Mouse (Mus musculus) large intestine, adult 2 months (tissue): ENCODE measurements around the gene Tardbp. TPM values are rescaled to one million over a fixed set of nuclear protein-coding genes. Genes with fewer than 3 reads are reported as not detected.

Source experiments
- DNase-seq: peaks from one replicate; pipeline ENCODE4 v3.0.0-alpha.2; 2012; ENCODE audit warnings: low read depth, low spot score
- WGBS: fragments of 180-500 bp; shearing (Covaris S2); methylation state at CpG from one replicate; pipeline ENCODE4 v1.1.7; 2018; 5-methylcytosine and 5-hydroxymethylcytosine counted together
- polyA plus RNA-seq: library from polyadenylated mRNA; depleted of rRNA; stranded (reverse); fragments of >200 nt; gene quantifications from 2 replicates; pipeline ENCODE4 v1.2.3, GENCODE M21; 2012

Tardbp gene
- polyA plus RNA-seq, 1 experiment = 76.3 TPM

DNA sequence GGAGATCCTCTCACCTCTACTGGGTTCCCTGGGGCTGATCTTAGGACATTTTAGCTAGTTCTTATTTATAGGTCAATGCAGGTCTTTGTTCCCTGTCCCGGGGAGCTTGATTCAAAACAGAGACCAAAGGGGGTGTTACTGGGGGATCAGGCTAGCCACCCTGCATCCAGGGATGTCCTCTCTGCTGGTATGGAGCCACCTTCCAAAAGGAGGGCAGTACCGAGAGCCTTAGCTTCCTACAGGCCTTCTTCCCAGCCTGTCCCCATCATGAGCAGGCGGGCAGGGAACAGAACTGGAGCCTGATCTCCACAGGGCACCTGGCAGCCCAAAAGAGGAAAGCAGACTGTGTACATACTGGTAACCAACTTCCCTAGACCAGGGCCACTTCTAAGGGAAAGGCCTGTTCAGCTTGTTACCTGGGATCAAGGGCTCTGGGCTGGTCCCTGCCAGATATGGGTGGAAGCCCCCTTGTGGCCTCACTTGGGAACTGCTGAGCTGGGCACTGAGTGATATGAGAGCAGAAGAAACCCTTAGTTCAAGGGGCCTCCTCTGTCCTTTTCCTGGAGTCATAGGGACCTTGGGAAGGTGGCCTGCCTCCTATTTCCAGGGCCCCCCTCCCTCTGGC lies 22.2 kb downstream of the Tardbp start:
- WGBS = 96% methylated on average over 3 of the region's 3 CpGs
- no peak for DNase-seq

DNA sequence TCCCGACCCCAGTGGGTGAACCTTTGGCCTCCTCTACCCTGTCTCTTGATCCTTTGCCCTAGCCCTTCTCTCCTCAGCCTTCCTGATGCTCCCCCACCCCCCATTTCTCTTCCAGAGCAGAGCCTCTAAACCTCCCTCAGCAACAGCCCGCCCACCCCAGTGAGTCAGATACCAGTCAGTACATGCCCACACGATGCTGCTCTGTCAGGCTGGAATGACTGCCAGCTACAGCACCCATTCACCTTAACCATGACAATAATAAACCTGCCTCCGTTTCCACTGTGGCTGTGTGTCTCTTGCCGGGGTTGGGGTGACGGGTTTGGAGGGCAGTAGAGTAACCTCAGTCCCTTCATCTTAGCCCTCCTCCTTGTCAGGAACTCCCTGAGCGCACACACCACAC lies 22.7 kb downstream of the Tardbp start:
- 77% methylated on average over 7 of the region's 7 CpGs for WGBS

GRCm38 (mm10) chr4:148603376-148604139 lies 23.3 kb downstream of the Tardbp start:
- 72% methylated on average over 10 of the region's 10 CpGs for WGBS
- DNase-seq = no peak

More for the DNA sequence above, 22.7 kb downstream of the Tardbp start:
- DNase-seq = no peak

GRCm38 (mm10) chr4:148602357-148603120 lies 24.3 kb downstream of the Tardbp start, which contains the start of gene Masp2:
TSS of gene Masp2 (plus strand) at chr4:148602554.
- DNase-seq = no peak
- WGBS = 82% methylated on average over 14 of the region's 14 CpGs

- 75% methylated on average over 4 of the region's 4 CpGs for WGBS
- no peak for DNase-seq
These were observed 24.9 kb downstream of the Tardbp start for GRCm38 (mm10) chr4:148601871-148602270.

- DNase-seq = no peak
- 75% methylated on average over 4 of the region's 4 CpGs for WGBS
These were observed 26.5 kb downstream of the Tardbp start for GRCm38 (mm10) chr4:148600316-148600715.

DNA sequence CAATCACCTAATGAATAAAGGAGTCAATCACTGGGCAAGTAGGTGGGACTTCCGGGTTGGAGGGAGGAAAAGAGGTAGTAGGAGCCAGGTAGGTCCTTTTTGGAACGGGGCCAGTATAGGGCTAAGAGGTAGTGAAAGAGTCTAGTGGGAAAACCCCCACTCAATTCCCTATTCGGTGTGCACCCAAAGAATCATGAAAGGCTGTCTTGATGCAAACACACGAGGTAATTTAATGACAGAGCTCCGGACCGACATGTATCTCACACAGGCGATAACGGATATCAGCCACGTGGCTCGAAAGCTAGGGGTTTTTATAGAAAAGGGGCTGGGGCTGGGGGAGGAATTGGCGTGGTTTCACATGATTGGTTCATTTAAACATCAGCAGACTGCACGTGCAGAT lies 28.0 kb downstream of the Tardbp start:
- 93% methylated on average over 12 of the region's 12 CpGs for WGBS
- DNase-seq = no peak

GRCm38 (mm10) chr4:148596731-148597130 lies 30.1 kb downstream of the Tardbp start:
- WGBS = 98% methylated on average over 3 of the region's 3 CpGs
- no peak for DNase-seq

GRCm38 (mm10) chr4:148595916-148596315 lies 30.9 kb downstream of the Tardbp start:
- WGBS = 78% methylated on average over 6 of the region's 6 CpGs
- no peak for DNase-seq

- WGBS = 93% methylated on average over 11 of the region's 11 CpGs
- no peak for DNase-seq
These were observed 32.8 kb downstream of the Tardbp start for GRCm38 (mm10) chr4:148593996-148594395.

- DNase-seq = no peak
- WGBS = under 1% methylated on average over 53 of the region's 53 CpGs
These were observed 35.0 kb downstream of the Tardbp start for GRCm38 (mm10) chr4:148591637-148592380.

- peak; percentile 82 for DNase-seq
- under 1% methylated on average over 49 of the region's 50 CpGs for WGBS
These were observed 35.6 kb downstream of the Tardbp start, which contains the start of gene Srm for GRCm38 (mm10) chr4:148591171-148591630. TSS of gene Srm (plus strand) at chr4:148591503.

GRCm38 (mm10) chr4:148590421-148591170 lies 36.2 kb downstream of the Tardbp start:
- peak; percentile 11 for DNase-seq
- 2% methylated on average over 18 of the region's 18 CpGs for WGBS

- 30% methylated on average over 8 of the region's 8 CpGs for WGBS
- peak; percentile 53 for DNase-seq
These were observed 37.3 kb downstream of the Tardbp start for GRCm38 (mm10) chr4:148589565-148589964.

DNA sequence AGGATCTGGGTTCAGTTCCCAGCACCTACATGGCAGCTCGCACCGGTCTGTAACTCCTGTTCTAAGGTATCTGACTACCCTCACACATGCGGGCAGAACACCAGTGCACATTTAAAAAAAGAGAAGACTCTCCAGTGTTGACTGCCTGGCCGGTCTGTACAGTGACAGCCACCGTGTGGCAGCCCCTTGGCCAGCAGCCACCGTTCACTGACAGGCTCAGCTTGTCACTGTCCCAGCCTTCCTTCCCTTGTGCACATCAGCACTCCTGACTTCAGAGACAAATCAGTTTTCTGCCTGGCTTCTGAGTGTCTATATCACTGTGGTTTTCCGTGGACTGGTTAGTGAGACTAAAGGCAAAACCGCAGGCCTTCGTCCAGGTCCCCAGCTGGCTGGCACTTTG lies 38.0 kb downstream of the Tardbp start:
- WGBS = 74% methylated on average over 9 of the region's 9 CpGs
- no peak for DNase-seq

- DNase-seq = no peak
- 57% methylated on average over 9 of the region's 9 CpGs for WGBS
These were observed 40.2 kb downstream of the Tardbp start for GRCm38 (mm10) chr4:148586648-148587047.

DNA sequence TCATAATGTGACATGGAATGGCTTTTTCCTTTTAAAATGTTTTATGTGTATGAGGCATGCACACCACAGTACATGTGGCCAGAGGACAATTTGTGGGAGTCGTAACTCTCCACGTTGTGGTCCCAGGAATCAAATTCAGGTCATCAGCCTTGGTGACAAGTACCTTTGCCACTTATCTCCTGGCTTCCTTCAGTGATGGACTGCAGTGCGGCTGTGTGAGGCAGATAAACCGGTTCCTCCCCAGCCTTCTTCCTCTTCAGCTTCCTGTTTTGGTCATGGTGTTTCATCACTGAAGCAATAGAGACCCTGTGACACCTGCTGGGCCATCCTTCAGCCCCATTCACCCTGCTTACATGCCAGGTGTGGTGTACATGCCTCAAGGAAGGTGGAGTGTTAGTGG lies 43.6 kb downstream of the Tardbp start:
- 54% methylated on average over 4 of the region's 4 CpGs for WGBS
- no peak for DNase-seq

- WGBS = 87% methylated on average over 5 of the region's 5 CpGs
These were observed 45.4 kb downstream of the Tardbp start for GRCm38 (mm10) chr4:148581422-148581821.

GRCm38 (mm10) chr4:148580765-148581164 lies 46.1 kb downstream of the Tardbp start:
- DNase-seq = no peak
- WGBS = 80% methylated on average over 9 of the region's 9 CpGs

More at GRCm38 (mm10) chr4:148581422-148581821, 45.4 kb downstream of the Tardbp start:
- no peak for DNase-seq
